Mouse (Mus musculus): ENCODE results near the gene 1110059E24Rik. TPM values are rescaled to one million over a fixed set of nuclear protein-coding genes. Genes with fewer than 3 reads are reported as not detected.

1110059E24Rik gene
- polyA plus RNA-seq, 1 experiment, result 7.5 TPM

DNA sequence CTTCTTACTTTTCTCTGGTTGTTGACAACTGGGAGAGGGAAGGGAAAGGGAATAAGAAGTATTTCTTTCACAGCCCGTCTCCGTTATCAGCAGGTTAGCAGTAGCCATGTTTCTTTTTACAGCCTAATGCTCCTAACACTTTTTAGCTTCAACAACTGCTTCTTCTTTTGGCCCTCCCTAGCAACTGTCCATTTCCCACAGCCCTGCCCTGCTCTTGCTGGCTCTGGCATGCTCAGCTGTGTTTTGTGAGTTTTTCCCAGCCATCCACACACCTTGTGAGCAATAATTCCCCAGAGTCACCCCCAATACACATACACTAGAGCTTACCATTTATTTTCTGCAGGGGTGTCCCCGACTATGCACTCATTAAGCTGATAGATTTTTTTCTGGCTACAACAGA lies 75.3 kb downstream of the 1110059E24Rik start:
- Histone ChIP-seq H3K36me3 (ENCODE audit: control insufficient read depth, insufficient read depth, low read length) (no peaks in the 10 kb centered on the region), H3K27me3 (ENCODE audit: control insufficient read depth, insufficient read depth, low read length) (no peaks in the 10 kb centered on the region), H3K27ac (ENCODE audit: control insufficient read depth, insufficient read depth, low read depth, low read length) (no peak overlapping the region), H3K4me1 (ENCODE audit: control insufficient read depth, insufficient read depth, low read length) (no peaks in the 10 kb centered on the region), H3K4me3 (ENCODE audit: control insufficient read depth, low read depth, low read length) (no peak overlapping the region)
- TF ChIP-seq POLR2A (IDR thresholded peaks at IDR 0.05; ENCODE audit: control insufficient read depth, low read depth, low read length) (no peak), CTCF (IDR thresholded peaks at IDR 0.05; ENCODE audit: control insufficient read depth, insufficient read depth, insufficient replicate concordance, low read depth, low read length) (no peak)

DNA sequence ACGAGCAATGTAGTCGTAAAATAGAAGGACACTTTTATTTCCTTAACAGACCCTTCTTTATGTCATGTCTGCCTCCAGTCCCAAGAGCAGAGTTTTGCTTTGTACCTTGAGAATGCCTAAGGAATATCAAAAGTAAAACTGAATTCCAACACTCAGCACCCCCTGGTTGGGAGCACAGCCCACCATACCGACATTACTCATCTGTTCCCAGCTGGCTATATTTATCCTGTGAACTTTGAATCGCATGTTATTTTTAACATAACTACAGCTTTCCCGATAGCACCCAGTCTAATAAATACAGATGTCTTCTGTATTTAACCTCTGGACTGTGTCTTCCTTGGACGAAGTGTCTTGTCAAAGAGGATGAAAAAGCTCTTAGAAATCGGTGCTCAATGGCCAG lies 80.8 kb downstream of the 1110059E24Rik start:
- no peak for TF ChIP-seq POLR2A (IDR thresholded peaks at IDR 0.05; ENCODE audit: control insufficient read depth, low read depth, low read length)
- TF ChIP-seq CTCF (IDR thresholded peaks at IDR 0.05; ENCODE audit: control insufficient read depth, insufficient read depth, insufficient replicate concordance, low read depth, low read length), result no peak
- H3K36me3 ChIP-seq (ENCODE audit: control insufficient read depth, insufficient read depth, low read length), result no peaks in the 10 kb centered on the region
- no peaks in the 10 kb centered on the region for H3K27me3 ChIP-seq (ENCODE audit: control insufficient read depth, insufficient read depth, low read length)
- no peaks in the 10 kb centered on the region for H3K4me1 ChIP-seq (ENCODE audit: control insufficient read depth, insufficient read depth, low read length)
- no peak overlapping the region for H3K27ac ChIP-seq (ENCODE audit: control insufficient read depth, insufficient read depth, low read depth, low read length)
- no peak overlapping the region for H3K4me3 ChIP-seq (ENCODE audit: control insufficient read depth, low read depth, low read length)

GRCm38 (mm10) chr19:21571223-21571980 lies 81.4 kb downstream of the 1110059E24Rik start:
- TF ChIP-seq POLR2A (IDR thresholded peaks at IDR 0.05; ENCODE audit: control insufficient read depth, low read depth, low read length), result no peak
- peak; percentile 83 for TF ChIP-seq CTCF (IDR thresholded peaks at IDR 0.05; ENCODE audit: control insufficient read depth, insufficient read depth, insufficient replicate concordance, low read depth, low read length)
- no peak overlapping the region for H3K4me3 ChIP-seq (ENCODE audit: control insufficient read depth, low read depth, low read length)
- H3K27ac ChIP-seq (ENCODE audit: control insufficient read depth, insufficient read depth, low read depth, low read length), result no peak overlapping the region
- no peaks in the 10 kb centered on the region for H3K4me1 ChIP-seq (ENCODE audit: control insufficient read depth, insufficient read depth, low read length)
- H3K27me3 ChIP-seq (ENCODE audit: control insufficient read depth, insufficient read depth, low read length), result no peaks in the 10 kb centered on the region
- no peaks in the 10 kb centered on the region for H3K36me3 ChIP-seq (ENCODE audit: control insufficient read depth, insufficient read depth, low read length)

DNA sequence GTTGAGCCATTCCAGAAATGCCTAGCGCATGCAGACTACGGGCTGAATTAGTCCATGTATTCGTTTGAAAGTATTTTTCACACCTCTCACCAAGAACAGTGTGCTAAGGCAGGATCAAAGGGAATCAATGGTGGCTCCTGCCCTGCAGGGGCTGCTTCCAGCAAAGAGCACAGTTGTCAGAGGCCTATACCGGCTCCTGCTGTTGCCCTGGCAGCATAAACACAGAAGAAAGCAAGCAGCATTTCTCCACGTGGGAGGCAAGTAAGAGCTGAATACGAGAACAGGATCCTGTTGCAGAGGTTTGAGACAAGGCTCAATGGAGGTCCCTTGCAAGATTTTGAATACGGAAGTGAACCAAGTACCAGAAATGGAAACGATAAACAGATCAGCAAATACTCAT lies 82.0 kb downstream of the 1110059E24Rik start:
- Histone ChIP-seq H3K27ac (ENCODE audit: control insufficient read depth, insufficient read depth, low read depth, low read length) (no peak overlapping the region), H3K4me3 (ENCODE audit: control insufficient read depth, low read depth, low read length) (no peak overlapping the region), H3K27me3 (ENCODE audit: control insufficient read depth, insufficient read depth, low read length) (no peaks in the 10 kb centered on the region), H3K36me3 (ENCODE audit: control insufficient read depth, insufficient read depth, low read length) (no peaks in the 10 kb centered on the region), H3K4me1 (ENCODE audit: control insufficient read depth, insufficient read depth, low read length) (no peaks in the 10 kb centered on the region)
- TF ChIP-seq CTCF (IDR thresholded peaks at IDR 0.05; ENCODE audit: control insufficient read depth, insufficient read depth, insufficient replicate concordance, low read depth, low read length) (no peak), POLR2A (IDR thresholded peaks at IDR 0.05; ENCODE audit: control insufficient read depth, low read depth, low read length) (no peak)

- Histone ChIP-seq H3K4me1 (ENCODE audit: control insufficient read depth, insufficient read depth, low read length) (no peaks in the 10 kb centered on the region; the same call in 1 of the 2 replicates), H3K36me3 (ENCODE audit: control insufficient read depth, insufficient read depth, low read length) (no peaks in the 10 kb centered on the region), H3K27me3 (ENCODE audit: control insufficient read depth, insufficient read depth, low read length) (no peaks in the 10 kb centered on the region), H3K4me3 (ENCODE audit: control insufficient read depth, low read depth, low read length) (no peak overlapping the region), H3K27ac (ENCODE audit: control insufficient read depth, insufficient read depth, low read depth, low read length) (no peak overlapping the region)
- no peak for TF ChIP-seq POLR2A (IDR thresholded peaks at IDR 0.05; ENCODE audit: control insufficient read depth, low read depth, low read length)
- TF ChIP-seq CTCF (IDR thresholded peaks at IDR 0.05; ENCODE audit: control insufficient read depth, insufficient read depth, insufficient replicate concordance, low read depth, low read length), result no peak
Observed at GRCm38 (mm10) chr19:21568528-21569185, 84.1 kb downstream of the 1110059E24Rik start.

GRCm38 (mm10) chr19:21567933-21568332 lies 84.8 kb downstream of the 1110059E24Rik start:
- Histone ChIP-seq H3K4me1 (ENCODE audit: control insufficient read depth, insufficient read depth, low read length) (no peaks in the 10 kb centered on the region; the same call in 1 of the 2 replicates), H3K27me3 (ENCODE audit: control insufficient read depth, insufficient read depth, low read length) (no peaks in the 10 kb centered on the region), H3K27ac (ENCODE audit: control insufficient read depth, insufficient read depth, low read depth, low read length) (no peak overlapping the region), H3K36me3 (ENCODE audit: control insufficient read depth, insufficient read depth, low read length) (no peaks in the 10 kb centered on the region), H3K4me3 (ENCODE audit: control insufficient read depth, low read depth, low read length) (no peak overlapping the region)
- TF ChIP-seq POLR2A (IDR thresholded peaks at IDR 0.05; ENCODE audit: control insufficient read depth, low read depth, low read length) (no peak), CTCF (IDR thresholded peaks at IDR 0.05; ENCODE audit: control insufficient read depth, insufficient read depth, insufficient replicate concordance, low read depth, low read length) (no peak)

- Histone ChIP-seq H3K27me3 (ENCODE audit: control insufficient read depth, insufficient read depth, low read length) (no peaks in the 10 kb centered on the region), H3K36me3 (ENCODE audit: control insufficient read depth, insufficient read depth, low read length) (no peaks in the 10 kb centered on the region), H3K27ac (ENCODE audit: control insufficient read depth, insufficient read depth, low read depth, low read length) (no peak overlapping the region), H3K4me3 (ENCODE audit: control insufficient read depth, low read depth, low read length) (no peak overlapping the region), H3K4me1 (ENCODE audit: control insufficient read depth, insufficient read depth, low read length) (no peaks in the 10 kb centered on the region; the same call in 1 of the 2 replicates)
- TF ChIP-seq POLR2A (IDR thresholded peaks at IDR 0.05; ENCODE audit: control insufficient read depth, low read depth, low read length) (no peak), CTCF (IDR thresholded peaks at IDR 0.05; ENCODE audit: control insufficient read depth, insufficient read depth, insufficient replicate concordance, low read depth, low read length) (no peak)
Observed at GRCm38 (mm10) chr19:21566484-21566883, 86.3 kb downstream of the 1110059E24Rik start.
